Mouse (Mus musculus) MEL (cell line): Measurements from ENCODE around the gene Rubcn.

Source experiments
- CHD2 ChIP-seq: IDR thresholded peaks from 2 replicates; pipeline ENCODE4 v1.6.1; 2011; ENCODE audit warnings: low read length, improper control_type of control experiment
- CTCF ChIP-seq, 3 experiments: IDR thresholded peaks in 2 of 3; conservative IDR thresholded peaks in 1 of 3; 2 replicates each; pipeline ENCODE4 v1.5.1; 2011 to 2012; ENCODE audit warnings: low read length in 3 of 3, low read depth in 2 of 3, mild to moderate bottlenecking in 2 of 3, improper control_type of control experiment in 1 of 3, inconsistent platforms in 1 of 3, mixed read lengths in 1 of 3, moderate library complexity in 1 of 3; ENCODE audit not compliant: control insufficient read depth in 1 of 3, insufficient read depth in 1 of 3, poor library complexity in 1 of 3, severe bottlenecking in 1 of 3
- USF1 ChIP-seq: IDR thresholded peaks from 2 replicates; pipeline ENCODE4 v1.6.1; 2014; ENCODE audit warnings: low read depth, mild to moderate bottlenecking, inconsistent platforms, low read length, improper control_type of control experiment, moderate library complexity

- TF ChIP-seq USF1: no peak
- no peak for TF ChIP-seq CTCF (IDR thresholded peaks at IDR 0.05 in 2 of 3, conservative IDR thresholded peaks at IDR 0.05 in 1 of 3; ENCODE audit: control insufficient read depth in 1 of 3, insufficient read depth in 1 of 3, low read depth in 2 of 3, low read length in 3 of 3, poor library complexity in 1 of 3, severe bottlenecking in 1 of 3)
- TF ChIP-seq CHD2: no peak
Observed at GRCm38 (mm10) chr16:32807408-32808185, 70.0 kb downstream of the Rubcn start.
